Mouse (Mus musculus): Measurements from ENCODE around the gene Cep70. TPM values are rescaled to one million over a fixed set of nuclear protein-coding genes. Genes with fewer than 3 reads are reported as not detected.

Gene Cep70
- total and polyA plus RNA-seq, 3 experiments: 7.3 to 7.6 TPM; not detected in 1

DNA sequence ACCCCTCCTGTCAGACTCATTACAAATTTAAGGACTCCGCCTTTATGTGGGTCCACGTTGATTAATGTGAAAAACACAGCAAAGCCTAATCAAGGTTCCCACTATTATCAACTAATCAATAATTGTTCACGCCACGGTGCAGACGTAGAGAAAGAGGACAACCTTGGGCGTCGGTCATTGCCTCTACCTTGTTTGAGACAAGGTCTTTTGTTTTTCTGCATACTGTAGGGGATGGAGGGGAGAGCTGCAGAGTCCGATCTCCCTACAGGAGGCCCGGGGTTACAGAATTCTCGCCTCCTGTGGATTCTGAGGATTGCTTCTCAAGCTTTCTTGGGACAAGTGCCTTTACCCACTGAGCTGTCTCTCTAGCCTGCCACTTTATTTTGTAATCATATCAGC is 727 bp downstream of the Cep70 start:
- 0 out of 2 replicates have a peak, but pooled peaks have one; percentile 82 for TF ChIP-seq CHD1 (IDR thresholded peaks at IDR 0.05; ENCODE audit: low read depth, low read length)
- 0 out of 2 replicates have a peak, but pooled peaks have one; percentile 17 for TF ChIP-seq GATA1 (IDR thresholded peaks at IDR 0.05; ENCODE audit: low read depth, low read length)
- no peak for TF ChIP-seq ELF1 (IDR thresholded peaks at IDR 0.05; ENCODE audit: low read depth, low read length)

GRCm38 (mm10) chr9:99248304-99248703 is 5.1 kb downstream of the Cep70 start:
- TF ChIP-seq HCFC1 (IDR thresholded peaks at IDR 0.05; ENCODE audit: low read depth, low read length) (no peak), NRF1 (IDR thresholded peaks at IDR 0.05; ENCODE audit: insufficient read depth, low read depth, low read length, poor library complexity, severe bottlenecking) (peak; percentile 51; the same call in 1 of the 2 replicates), TAL1 (IDR thresholded peaks at IDR 0.05; ENCODE audit: low read length) (peak; percentile 3; the same call in 1 of the 2 replicates), GATA1 (IDR thresholded peaks at IDR 0.05; ENCODE audit: low read depth, low read length) (peak; percentile 31), MAZ (IDR thresholded peaks at IDR 0.05; ENCODE audit: low read depth, low read length) (no peak), NELFE (IDR thresholded peaks at IDR 0.05; ENCODE audit: low read depth, low read length) (no peak), TCF12 (IDR thresholded peaks at IDR 0.05; ENCODE audit: low read depth, low read length) (0 out of 2 replicates have a peak, but pooled peaks have one; percentile 5)
- H3K4me1 ChIP-seq (ENCODE audit: control insufficient read depth in 1 of 2, insufficient read depth in 2 of 2, low read length in 2 of 2): peaks cover 8 to 11% of the 10 kb centered on the region in 2 experiments; a peak in 3 of 4 replicates
- H3K9ac ChIP-seq (ENCODE audit: control insufficient read depth, low read depth, low read length, poor library complexity, severe bottlenecking): no peak overlapping the region
- DNase-seq (ENCODE audit: low read depth, low spot score): peak; percentile 77
- H3K36me3 ChIP-seq (ENCODE audit: control insufficient read depth in 1 of 2, insufficient read depth in 2 of 2, low read length in 2 of 2): peaks cover 2 to 24% of the 10 kb centered on the region in 2 experiments; a peak in 2 of 4 replicates
- no peaks in the 10 kb centered on the region for H3K9me3 ChIP-seq (replicated peaks; ENCODE audit: insufficient read depth, low read length)
- H3K27ac ChIP-seq (ENCODE audit: control insufficient read depth, low read depth, low read length): no peak overlapping the region
- peaks cover 5% of the 10 kb centered on the region for H3K79me2 ChIP-seq (ENCODE audit: control insufficient read depth, insufficient read depth, low read length, poor library complexity)
- H3K4me3 ChIP-seq (ENCODE audit: control insufficient read depth in 1 of 2, insufficient read depth in 1 of 2, low read depth in 2 of 2, low read length in 2 of 2): no peak overlapping the region
- H3K27me3 ChIP-seq (ENCODE audit: control insufficient read depth in 1 of 2, insufficient read depth in 2 of 2, low read length in 2 of 2): no peaks in the 10 kb centered on the region

More for the DNA sequence above, 727 bp downstream of the Cep70 start:
- peak overlapping the region; percentile 100 for H3K27ac ChIP-seq (ENCODE audit: control insufficient read depth, low read depth, low read length)
- no peak for DNase-seq (ENCODE audit: low read depth, low spot score)
- peaks cover 13% of the 10 kb centered on the region in 2 experiments for H3K4me1 ChIP-seq (ENCODE audit: control insufficient read depth in 1 of 2, insufficient read depth in 2 of 2, low read length in 2 of 2)
- no peaks in the 10 kb centered on the region for H3K9me3 ChIP-seq (replicated peaks; ENCODE audit: insufficient read depth, low read length)
- peak overlapping the region; percentile 82 for H3K9ac ChIP-seq (ENCODE audit: control insufficient read depth, low read depth, low read length, poor library complexity, severe bottlenecking)
- H3K4me3 ChIP-seq (ENCODE audit: control insufficient read depth in 1 of 2, insufficient read depth in 1 of 2, low read depth in 2 of 2, low read length in 2 of 2): peak overlapping the region; percentile 95 to 98
- peaks cover 5% of the 10 kb centered on the region for H3K79me2 ChIP-seq (ENCODE audit: control insufficient read depth, insufficient read depth, low read length, poor library complexity)
- no peaks in the 10 kb centered on the region for H3K27me3 ChIP-seq (ENCODE audit: control insufficient read depth in 1 of 2, insufficient read depth in 2 of 2, low read length in 2 of 2)
- peaks cover 0 to 32% of the 10 kb centered on the region in 2 experiments; a peak in 2 of 4 replicates for H3K36me3 ChIP-seq (ENCODE audit: control insufficient read depth in 1 of 2, insufficient read depth in 2 of 2, low read length in 2 of 2)

DNA sequence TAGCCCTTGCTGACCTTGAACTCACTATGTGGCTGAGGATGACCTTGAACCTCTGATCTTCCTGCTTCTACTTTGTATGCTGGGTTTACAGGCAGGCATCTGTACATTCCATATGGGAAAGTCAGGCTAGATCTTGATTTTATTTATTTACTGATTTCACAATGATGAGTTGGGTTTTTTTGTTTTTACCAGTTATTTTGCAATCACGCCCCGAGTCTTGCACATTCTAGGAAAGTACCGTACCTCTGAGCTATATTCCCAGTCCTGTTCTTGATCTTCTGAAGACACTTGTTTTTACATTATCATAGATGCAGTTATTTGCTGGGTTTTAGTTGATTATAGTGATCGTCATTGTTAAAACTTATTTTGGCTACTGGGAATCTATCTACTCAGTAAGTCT is 5.7 kb downstream of the Cep70 start:
- Histone ChIP-seq H3K27ac (ENCODE audit: control insufficient read depth, low read depth, low read length) (no peak overlapping the region), H3K9me3 (replicated peaks; ENCODE audit: insufficient read depth, low read length) (no peaks in the 10 kb centered on the region), H3K27me3 (ENCODE audit: control insufficient read depth in 1 of 2, insufficient read depth in 2 of 2, low read length in 2 of 2) (no peaks in the 10 kb centered on the region), H3K4me3 (ENCODE audit: control insufficient read depth in 1 of 2, insufficient read depth in 1 of 2, low read depth in 2 of 2, low read length in 2 of 2) (no peak overlapping the region), H3K9ac (ENCODE audit: control insufficient read depth, low read depth, low read length, poor library complexity, severe bottlenecking) (no peak overlapping the region), H3K4me1 (ENCODE audit: control insufficient read depth in 1 of 2, insufficient read depth in 2 of 2, low read length in 2 of 2) (peaks cover 8 to 11% of the 10 kb centered on the region in 2 experiments; a peak in 3 of 4 replicates), H3K36me3 (ENCODE audit: control insufficient read depth in 1 of 2, insufficient read depth in 2 of 2, low read length in 2 of 2) (peaks cover 2 to 26% of the 10 kb centered on the region in 2 experiments; a peak in 2 of 4 replicates), H3K79me2 (ENCODE audit: control insufficient read depth, insufficient read depth, low read length, poor library complexity) (peaks cover 3% of the 10 kb centered on the region)
- TF ChIP-seq MAZ (IDR thresholded peaks at IDR 0.05; ENCODE audit: low read depth, low read length) (no peak), MAFK (IDR thresholded peaks at IDR 0.05; ENCODE audit: borderline replicate concordance, low read depth, low read length) (no peak), GATA1 (IDR thresholded peaks at IDR 0.05; ENCODE audit: low read depth, low read length) (no peak), TBP (IDR thresholded peaks at IDR 0.05; ENCODE audit: low read depth, low read length) (no peak), ELF1 (IDR thresholded peaks at IDR 0.05; ENCODE audit: low read depth, low read length) (no peak), SMC3 (IDR thresholded peaks at IDR 0.05; ENCODE audit: low read depth, low read length) (no peak), MEF2A (IDR thresholded peaks at IDR 0.05; ENCODE audit: extremely low read depth, insufficient replicate concordance, low read depth, low read length, poor library complexity, severe bottlenecking) (no peak), TAL1 (IDR thresholded peaks at IDR 0.05; ENCODE audit: low read length) (no peak), ZKSCAN1 (IDR thresholded peaks at IDR 0.05; ENCODE audit: low read depth, low read length) (no peak), NRF1 (IDR thresholded peaks at IDR 0.05; ENCODE audit: insufficient read depth, low read depth, low read length, poor library complexity, severe bottlenecking) (no peak), ZMIZ1 (IDR thresholded peaks at IDR 0.05; ENCODE audit: low read depth, low read length) (no peak)
- no peak for DNase-seq (ENCODE audit: low read depth, low spot score)
